Mouse (Mus musculus) liver, embryonic 12.5 days (tissue): ENCODE results near the gene Phox2b. TPM values are rescaled to one million over a fixed set of nuclear protein-coding genes. Genes with fewer than 3 reads are reported as not detected.

Experiments
- ATAC-seq: fragments of 200-750 bp; cut with Nextera tagmentation; 2 replicates; pipeline ENCODE4 v1.8.0; 2017; ENCODE audit warnings: moderate number of reproducible peaks, mild to moderate bottlenecking, moderate library complexity
- H3K27ac ChIP-seq: fragments of 300-500 bp; sonication (generic); 2 replicates; pipeline ENCODE4 v1.5.1; 2016; ENCODE audit warnings: mild to moderate bottlenecking
- H3K27me3 ChIP-seq: fragments of 300-500 bp; sonication (generic); replicated peaks from 2 replicates; pipeline ENCODE4 v1.6.1; 2016; ENCODE audit warnings: mild to moderate bottlenecking, moderate library complexity
- H3K36me3 ChIP-seq: fragments of 300-500 bp; sonication (generic); 2 replicates; pipeline ENCODE4 v1.6.1; 2016; ENCODE audit warnings: mild to moderate bottlenecking, moderate library complexity
- H3K4me1 ChIP-seq: fragments of 300-500 bp; sonication (generic); 2 replicates; pipeline ENCODE4 v1.6.1; 2016
- H3K4me2 ChIP-seq: fragments of 300-500 bp; sonication (generic); 2 replicates; pipeline ENCODE4 v1.6.1; 2016; ENCODE audit warnings: mild to moderate bottlenecking, moderate library complexity
- H3K4me3 ChIP-seq: fragments of 300-500 bp; sonication (generic); 2 replicates; pipeline ENCODE4 v1.5.1; 2016; ENCODE audit warnings: mild to moderate bottlenecking, moderate library complexity
- H3K9ac ChIP-seq: fragments of 300-500 bp; sonication (generic); 2 replicates; pipeline ENCODE4 v1.6.1; 2016; ENCODE audit warnings: mild to moderate bottlenecking, moderate library complexity
- H3K9me3 ChIP-seq: fragments of 300-500 bp; sonication (generic); replicated peaks from 2 replicates; pipeline ENCODE4 v1.6.1; 2016; ENCODE audit warnings: mild to moderate bottlenecking, moderate library complexity
- WGBS: fragments of 180-500 bp; shearing (Covaris S2); methylation state at CpG from one replicate; pipeline ENCODE4 v1.1.7; 2016; ENCODE audit not compliant: insufficient replicate concordance; 5-methylcytosine and 5-hydroxymethylcytosine counted together
- microRNA-seq: library from miRNA; unstranded; fragments of <30 nt; microRNA quantifications from one replicate; pipeline ENCODE4, GENCODE M21; 2017
- polyA plus RNA-seq: library from polyadenylated mRNA; unstranded; fragments of >200 nt; fragmentation: Nextera tagmentation; extraction: Ambion mirVana; gene quantifications from 2 replicates; pipeline ENCODE4 v1.2.1, GENCODE M21; 2016

Gene Phox2b
- polyA plus RNA-seq, 1 experiment from 2014 or later, result 0.37 TPM

DNA sequence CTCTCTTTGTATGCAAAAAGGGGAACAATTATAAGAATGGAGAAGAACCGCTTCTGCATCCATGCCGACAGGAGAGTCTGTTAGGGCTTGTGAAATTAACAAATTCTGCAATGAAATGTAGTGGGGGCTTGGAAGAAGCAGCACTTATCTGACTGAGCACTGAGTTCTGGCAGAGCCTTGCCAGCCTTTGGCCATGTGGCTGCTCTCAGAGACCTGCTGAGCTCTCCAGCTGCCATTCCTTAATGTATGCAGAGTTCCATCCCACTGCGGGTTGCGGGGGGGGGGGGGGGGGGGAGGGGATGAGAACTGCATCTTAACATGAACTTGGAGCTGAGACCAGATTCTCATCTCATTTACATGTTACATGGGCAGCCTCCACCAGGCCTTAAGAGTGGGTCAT, 38.6 kb downstream of the Phox2b start:
- Histone ChIP-seq H3K27ac (no peak overlapping the region), H3K4me3 (no peak overlapping the region), H3K36me3 (no peaks in the 10 kb centered on the region), H3K4me2 (no peak overlapping the region), H3K9ac (no peak overlapping the region), H3K27me3 (no peaks in the 10 kb centered on the region), H3K9me3 (no peaks in the 10 kb centered on the region), H3K4me1 (no peaks in the 10 kb centered on the region)
- ATAC-seq, result no peak
- WGBS, result 54% methylated on average over 2 of the region's 4 CpGs

GRCm38 (mm10) chr5:67057803-67058202, 41.3 kb downstream of the Phox2b start:
- no peak overlapping the region for H3K9ac ChIP-seq
- H3K4me2 ChIP-seq, result no peak overlapping the region
- no peaks in the 10 kb centered on the region for H3K36me3 ChIP-seq
- no peak for ATAC-seq
- WGBS, result 60% methylated on average over 6 of the region's 6 CpGs
- H3K9me3 ChIP-seq, result no peaks in the 10 kb centered on the region
- H3K27me3 ChIP-seq, result no peaks in the 10 kb centered on the region
- no peak overlapping the region for H3K27ac ChIP-seq
- H3K4me3 ChIP-seq, result no peak overlapping the region
- no peaks in the 10 kb centered on the region for H3K4me1 ChIP-seq

GRCm38 (mm10) chr5:67048003-67048402, 51.1 kb downstream of the Phox2b start:
- 9% methylated on average over 4 of the region's 4 CpGs for WGBS
- Histone ChIP-seq H3K36me3 (no peaks in the 10 kb centered on the region), H3K9me3 (no peaks in the 10 kb centered on the region), H3K4me1 (no peaks in the 10 kb centered on the region), H3K4me3 (no peak overlapping the region), H3K27me3 (no peaks in the 10 kb centered on the region), H3K27ac (no peak overlapping the region), H3K9ac (no peak overlapping the region), H3K4me2 (no peak overlapping the region)
- ATAC-seq, result no peak

Small RNA genes lying within 50 kb of the gene (microRNA-seq; reads per million reads assigned to microRNA genes)
- not detected for gene Gm23841

Other genes with a start within 250 kb of the Phox2b start
- 114 and 118 TPM in 2 replicates for gene Tmem33, start 161.3 kb upstream of the Phox2b start, polyA plus RNA-seq
- gene Slc30a9, start 207.7 kb upstream of the Phox2b start, polyA plus RNA-seq, result 84.6 and 86.4 TPM in 2 replicates